Mouse (Mus musculus): Measurements from ENCODE around the gene Fry. TPM values are rescaled to one million over a fixed set of nuclear protein-coding genes. Genes with fewer than 3 reads are reported as not detected.

Gene Fry
- total and polyA plus RNA-seq, 3 experiments: 1.9 to 2.3 TPM; not detected in 1

DNA sequence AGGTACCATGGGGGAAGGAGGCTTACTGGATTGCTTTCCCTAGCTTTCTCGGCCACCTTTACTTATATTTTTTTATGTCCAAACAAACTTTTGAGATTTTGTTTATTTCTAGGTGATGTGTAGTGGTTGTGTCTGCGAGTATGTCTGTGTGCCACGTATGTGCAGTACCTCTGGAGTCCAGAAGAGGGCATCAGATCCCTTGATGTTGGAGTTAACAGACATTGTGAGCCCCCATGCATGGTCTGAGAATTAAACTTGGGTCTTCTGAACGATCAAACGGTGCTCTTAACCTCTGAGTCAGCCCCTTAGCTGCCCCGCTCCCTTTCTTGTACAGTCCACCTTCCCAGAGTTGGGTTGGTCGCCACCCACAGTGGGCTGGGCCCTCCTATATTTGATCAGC, 4.4 kb upstream of the Fry start:
- no peaks in the 10 kb centered on the region for H3K9me3 ChIP-seq (replicated peaks; ENCODE audit: insufficient read depth, low read length)

DNA sequence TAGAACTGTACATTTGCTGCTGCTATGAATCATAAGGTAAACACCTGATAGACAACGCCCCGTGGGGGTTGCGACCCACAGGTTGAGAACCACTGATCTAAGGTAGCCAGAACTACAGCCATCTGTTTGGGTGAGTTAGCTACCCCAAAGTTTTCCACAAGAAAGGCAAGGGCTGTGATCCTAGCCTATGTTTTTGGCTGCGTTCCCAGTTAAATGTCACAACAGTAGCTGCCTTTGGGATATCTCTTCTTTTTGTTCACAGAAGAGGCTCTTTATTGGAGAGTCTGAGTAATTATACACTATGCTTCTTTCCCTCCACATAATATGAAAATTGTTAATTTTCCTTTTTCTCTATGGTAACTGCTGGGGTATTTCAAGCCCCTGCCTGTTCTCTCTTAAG, 3.7 kb upstream of the Fry start:
- H3K9me3 ChIP-seq (replicated peaks; ENCODE audit: insufficient read depth, low read length): no peaks in the 10 kb centered on the region
- DNase-seq (ENCODE audit: low read depth, low spot score): peak; percentile 53
- TF ChIP-seq NELFE (IDR thresholded peaks at IDR 0.05; ENCODE audit: low read depth, low read length) (no peak), CHD1 (IDR thresholded peaks at IDR 0.05; ENCODE audit: low read depth, low read length) (no peak), ZMIZ1 (IDR thresholded peaks at IDR 0.05; ENCODE audit: low read depth, low read length) (no peak), MYB (IDR thresholded peaks at IDR 0.05; ENCODE audit: low read depth, low read length) (no peak), GATA1 (IDR thresholded peaks at IDR 0.05; ENCODE audit: low read depth, low read length) (no peak), ZKSCAN1 (IDR thresholded peaks at IDR 0.05; ENCODE audit: low read depth, low read length) (no peak), RAD21 (IDR thresholded peaks at IDR 0.05; ENCODE audit: low read depth, low read length) (no peak), MAFK (IDR thresholded peaks at IDR 0.05; ENCODE audit: borderline replicate concordance, low read depth, low read length) (no peak), POLR2A (IDR thresholded peaks at IDR 0.05; ENCODE audit: control insufficient read depth in 1 of 2, insufficient read depth in 1 of 2, low read depth in 1 of 2, low read length in 2 of 2, poor library complexity in 1 of 2) (no peak), USF1 (IDR thresholded peaks at IDR 0.05; ENCODE audit: low read depth, low read length) (no peak), ZC3H11A (IDR thresholded peaks at IDR 0.05; ENCODE audit: low read depth, low read length) (no peak), ZNF384 (IDR thresholded peaks at IDR 0.05; ENCODE audit: low read depth, low read length) (no peak), SIN3A (IDR thresholded peaks at IDR 0.05; ENCODE audit: low read length) (no peak), MEF2A (IDR thresholded peaks at IDR 0.05; ENCODE audit: extremely low read depth, insufficient replicate concordance, low read depth, low read length, poor library complexity, severe bottlenecking) (no peak), TBP (IDR thresholded peaks at IDR 0.05; ENCODE audit: low read depth, low read length) (no peak), USF2 (IDR thresholded peaks at IDR 0.05; ENCODE audit: borderline replicate concordance in 1 of 2, insufficient read depth in 1 of 2, low read depth in 1 of 2, low read length in 2 of 2) (no peak), EP300 (IDR thresholded peaks at IDR 0.05; ENCODE audit: low read depth in 1 of 2, low read length in 2 of 2) (no peak), CHD2 (IDR thresholded peaks at IDR 0.05; ENCODE audit: low read length) (no peak), HCFC1 (IDR thresholded peaks at IDR 0.05; ENCODE audit: low read depth, low read length) (no peak)
- peak overlapping the region; percentile 50 for H3K9ac ChIP-seq (ENCODE audit: control insufficient read depth, low read depth, low read length, poor library complexity, severe bottlenecking)
- no peaks in the 10 kb centered on the region for H3K79me2 ChIP-seq (ENCODE audit: control insufficient read depth, insufficient read depth, low read length, poor library complexity)
- peak overlapping the region; percentile 54 to 68; a peak in 3 of 4 replicates for H3K4me3 ChIP-seq (ENCODE audit: control insufficient read depth in 1 of 2, insufficient read depth in 1 of 2, low read depth in 2 of 2, low read length in 2 of 2)
- peaks cover 2 to 13% of the 10 kb centered on the region in 2 experiments; a peak in 3 of 4 replicates for H3K4me1 ChIP-seq (ENCODE audit: control insufficient read depth in 1 of 2, insufficient read depth in 2 of 2, low read length in 2 of 2)
- H3K27me3 ChIP-seq (ENCODE audit: control insufficient read depth in 1 of 2, insufficient read depth in 2 of 2, low read length in 2 of 2): no peaks in the 10 kb centered on the region
- H3K36me3 ChIP-seq (ENCODE audit: control insufficient read depth in 1 of 2, insufficient read depth in 2 of 2, low read length in 2 of 2): peaks cover 0 to 10% of the 10 kb centered on the region in 2 experiments; a peak in 2 of 4 replicates
- H3K27ac ChIP-seq (ENCODE audit: control insufficient read depth, low read depth, low read length): no peak overlapping the region; the same call in 1 of the 2 replicates

More for the DNA sequence above, 4.4 kb upstream of the Fry start:
- H3K4me3 ChIP-seq (ENCODE audit: control insufficient read depth in 1 of 2, insufficient read depth in 1 of 2, low read depth in 2 of 2, low read length in 2 of 2): no peak overlapping the region
- no peaks in the 10 kb centered on the region for H3K27me3 ChIP-seq (ENCODE audit: control insufficient read depth in 1 of 2, insufficient read depth in 2 of 2, low read length in 2 of 2)
- peak; percentile 78 for TF ChIP-seq ZC3H11A (IDR thresholded peaks at IDR 0.05; ENCODE audit: low read depth, low read length)
- no peak for TF ChIP-seq UBTF (IDR thresholded peaks at IDR 0.05; ENCODE audit: borderline replicate concordance, insufficient read depth, low read depth, low read length)
- no peak for TF ChIP-seq KAT2A (conservative IDR thresholded peaks at IDR 0.05; ENCODE audit: low read depth, low read length)
- no peak for TF ChIP-seq ZMIZ1 (IDR thresholded peaks at IDR 0.05; ENCODE audit: low read depth, low read length)
- no peak for TF ChIP-seq MAX (IDR thresholded peaks at IDR 0.05; ENCODE audit: low read length)
- TF ChIP-seq USF2 (IDR thresholded peaks at IDR 0.05; ENCODE audit: borderline replicate concordance in 1 of 2, insufficient read depth in 1 of 2, low read depth in 1 of 2, low read length in 2 of 2): no peak
- TF ChIP-seq CTCF (IDR thresholded peaks at IDR 0.05 in 2 of 3, conservative IDR thresholded peaks at IDR 0.05 in 1 of 3; ENCODE audit: control insufficient read depth in 1 of 3, insufficient read depth in 1 of 3, low read depth in 2 of 3, low read length in 3 of 3, poor library complexity in 1 of 3, severe bottlenecking in 1 of 3): peak; percentile 76 to 92 (median 87)
- TF ChIP-seq POLR2AphosphoS2 (IDR thresholded peaks at IDR 0.05; ENCODE audit: low read length): no peak
- TF ChIP-seq ZNF384 (IDR thresholded peaks at IDR 0.05; ENCODE audit: low read depth, low read length): peak; percentile 16; the same call in 1 of the 2 replicates
- TF ChIP-seq MYC (IDR thresholded peaks at IDR 0.05; ENCODE audit: low read depth, low read length): no peak
- TF ChIP-seq USF1 (IDR thresholded peaks at IDR 0.05; ENCODE audit: low read depth, low read length): no peak
- peak; percentile 82 for TF ChIP-seq RAD21 (IDR thresholded peaks at IDR 0.05; ENCODE audit: low read depth, low read length)
- peak; percentile 81 for TF ChIP-seq SMC3 (IDR thresholded peaks at IDR 0.05; ENCODE audit: low read depth, low read length)
- TF ChIP-seq EP300 (IDR thresholded peaks at IDR 0.05; ENCODE audit: low read depth in 1 of 2, low read length in 2 of 2): no peak
- TF ChIP-seq TCF12 (IDR thresholded peaks at IDR 0.05; ENCODE audit: low read depth, low read length): no peak
- TF ChIP-seq MYB (IDR thresholded peaks at IDR 0.05; ENCODE audit: low read depth, low read length): no peak
- no peak for TF ChIP-seq CHD2 (IDR thresholded peaks at IDR 0.05; ENCODE audit: low read length)
- no peak for TF ChIP-seq GABPA (IDR thresholded peaks at IDR 0.05; ENCODE audit: low read depth, low read length)
- no peak for TF ChIP-seq E2F4 (IDR thresholded peaks at IDR 0.05; ENCODE audit: borderline replicate concordance, low read depth, low read length)
- no peak for TF ChIP-seq MAFK (IDR thresholded peaks at IDR 0.05; ENCODE audit: borderline replicate concordance, low read depth, low read length)
- no peak for TF ChIP-seq MXI1 (IDR thresholded peaks at IDR 0.05; ENCODE audit: low read depth, low read length)
- TF ChIP-seq MAZ (IDR thresholded peaks at IDR 0.05; ENCODE audit: low read depth, low read length): 0 out of 2 replicates have a peak, but pooled peaks have one; percentile 49
- TF ChIP-seq RCOR1 (IDR thresholded peaks at IDR 0.05; ENCODE audit: low read depth, low read length): no peak
- TF ChIP-seq GATA1 (IDR thresholded peaks at IDR 0.05; ENCODE audit: low read depth, low read length): no peak
- H3K36me3 ChIP-seq (ENCODE audit: control insufficient read depth in 1 of 2, insufficient read depth in 2 of 2, low read length in 2 of 2): peaks cover 0 to 7% of the 10 kb centered on the region in 2 experiments; a peak in 2 of 4 replicates
- H3K79me2 ChIP-seq (ENCODE audit: control insufficient read depth, insufficient read depth, low read length, poor library complexity): no peaks in the 10 kb centered on the region
- DNase-seq (ENCODE audit: low read depth, low spot score): peak; percentile 86
- H3K9ac ChIP-seq (ENCODE audit: control insufficient read depth, low read depth, low read length, poor library complexity, severe bottlenecking): no peak overlapping the region
- peaks cover under 1 to 9% of the 10 kb centered on the region in 2 experiments; a peak in 3 of 4 replicates for H3K4me1 ChIP-seq (ENCODE audit: control insufficient read depth in 1 of 2, insufficient read depth in 2 of 2, low read length in 2 of 2)
- H3K27ac ChIP-seq (ENCODE audit: control insufficient read depth, low read depth, low read length): no peak overlapping the region
